Mouse (Mus musculus): ENCODE measurements around the gene Dlat.
A peak's percentile ranks its signal among the peaks of the same experiment; 100 is the strongest.
"Not testable (repeated sequence)": the region's sequence is repeated elsewhere in the genome, so short reads cannot be mapped to it uniquely, and the experiment has no call there.

Gene Dlat

DNA sequence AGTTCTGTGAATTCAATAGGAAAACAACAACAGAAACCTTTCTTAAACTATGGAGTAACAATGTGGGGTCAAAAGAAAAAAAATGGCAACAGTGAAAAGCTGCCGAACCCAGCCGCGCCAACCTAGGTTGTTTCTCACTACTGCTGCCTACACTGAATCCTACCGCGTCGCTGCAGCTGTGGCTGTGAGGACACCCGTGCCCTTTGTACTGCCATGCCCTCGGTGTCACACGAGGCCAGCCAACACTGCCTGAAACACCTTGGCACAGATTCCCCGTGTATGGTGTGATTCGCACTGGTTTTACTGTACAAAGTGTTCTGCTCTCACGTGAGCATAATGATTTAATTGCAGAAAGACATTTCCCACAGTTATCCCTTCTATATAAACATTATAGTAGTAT, 851 bp upstream of the Dlat start:
- peak; percentile 18 for DNase-seq (ENCODE audit: low spot score)

DNA sequence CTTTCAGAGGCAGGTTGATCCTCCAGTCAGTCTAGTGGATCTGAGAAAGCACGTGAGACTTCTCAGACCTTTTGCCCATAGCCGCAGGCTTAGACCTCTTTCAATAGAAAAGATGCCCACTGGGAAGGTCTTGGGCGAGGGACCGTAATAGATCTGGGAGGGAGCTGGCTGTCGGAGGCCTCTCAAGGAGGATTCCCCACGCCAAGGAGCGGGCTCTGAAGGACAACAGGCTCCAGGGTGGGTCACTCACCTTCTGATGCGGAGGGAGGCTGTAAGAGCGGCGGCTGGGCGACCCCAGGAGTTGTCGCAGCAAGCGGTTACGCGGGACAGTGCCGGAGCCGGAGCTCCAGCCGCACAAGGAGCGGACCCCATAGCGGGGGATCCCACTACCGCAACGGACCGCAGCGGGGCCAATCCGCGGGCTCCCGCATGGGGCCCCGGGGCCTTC, 615 bp downstream of the Dlat start:
- DNase-seq (ENCODE audit: low spot score) = no peak

DNA sequence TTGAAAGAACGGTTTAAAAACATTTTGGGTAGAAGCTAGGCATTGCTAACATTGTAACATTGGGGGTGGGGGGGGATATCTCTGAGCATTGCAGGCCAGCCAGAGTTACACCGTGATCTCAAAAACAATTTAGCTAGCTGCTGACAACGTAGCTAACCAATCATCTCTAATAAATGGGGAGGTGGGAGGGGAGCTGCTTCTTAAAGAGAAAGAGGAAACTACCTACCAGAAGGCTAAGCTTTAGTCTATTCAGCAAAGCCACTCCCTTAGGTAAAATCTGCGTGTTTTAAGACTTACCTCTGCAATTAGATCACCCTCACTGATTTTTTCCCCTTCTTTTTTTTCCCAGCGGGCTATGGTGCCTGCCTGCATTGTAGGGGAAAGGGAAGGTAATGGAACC, 1.2 kb downstream of the Dlat start:
- no peak for DNase-seq (ENCODE audit: low spot score)

- DNase-seq (ENCODE audit: low spot score) = no peak
Measured at GRCm38 (mm10) chr9:50650503-50650902, 9.1 kb downstream of the Dlat start.

DNA sequence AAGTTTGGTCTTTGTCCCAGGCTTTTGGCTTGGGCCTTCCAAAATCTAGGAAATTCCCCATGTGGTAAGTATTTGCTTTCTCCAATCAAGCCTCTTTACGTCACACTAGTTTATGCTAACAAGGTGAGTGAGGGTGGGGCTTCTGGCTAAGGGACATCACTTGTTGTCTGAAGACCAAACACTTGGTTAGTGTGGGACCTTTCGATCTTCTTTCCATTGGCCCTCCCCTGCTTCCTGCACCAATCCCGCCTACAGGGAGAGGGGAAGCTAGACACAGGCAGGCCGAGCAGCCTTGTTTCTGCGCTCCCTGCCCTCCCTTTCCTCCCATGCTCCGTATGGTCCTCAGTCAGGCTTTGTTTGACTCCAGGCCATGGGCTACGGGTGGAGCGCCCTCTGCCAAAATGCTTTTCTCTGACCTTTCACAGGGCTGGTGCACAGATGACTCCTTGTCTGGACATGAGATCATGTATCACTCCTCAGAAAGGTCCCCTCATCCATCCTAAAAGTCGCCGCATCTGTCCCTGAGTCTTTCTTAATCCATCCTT, 12.7 kb downstream of the Dlat start:
- DNase-seq (ENCODE audit: low spot score) = no peak

DNA sequence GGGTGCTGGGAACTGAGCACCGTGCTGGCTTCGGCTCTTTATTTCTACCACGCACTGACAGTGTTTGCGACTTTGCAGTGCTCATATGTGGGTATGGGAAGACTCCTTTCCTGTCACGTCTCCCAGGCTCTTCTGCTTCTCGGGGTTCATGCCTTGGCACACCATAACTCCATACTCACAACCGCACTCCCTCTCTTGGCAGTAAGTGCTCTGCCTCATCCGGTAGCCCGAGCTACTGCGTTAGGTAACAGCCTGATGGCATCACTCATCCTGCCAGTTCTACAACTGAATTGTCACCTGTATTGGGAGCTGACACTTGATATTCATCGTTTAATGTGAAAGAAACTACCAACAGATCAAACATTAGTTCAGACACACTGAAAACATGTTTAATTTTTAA, 25.3 kb downstream of the Dlat start:
- no peak for DNase-seq (ENCODE audit: low spot score)

DNA sequence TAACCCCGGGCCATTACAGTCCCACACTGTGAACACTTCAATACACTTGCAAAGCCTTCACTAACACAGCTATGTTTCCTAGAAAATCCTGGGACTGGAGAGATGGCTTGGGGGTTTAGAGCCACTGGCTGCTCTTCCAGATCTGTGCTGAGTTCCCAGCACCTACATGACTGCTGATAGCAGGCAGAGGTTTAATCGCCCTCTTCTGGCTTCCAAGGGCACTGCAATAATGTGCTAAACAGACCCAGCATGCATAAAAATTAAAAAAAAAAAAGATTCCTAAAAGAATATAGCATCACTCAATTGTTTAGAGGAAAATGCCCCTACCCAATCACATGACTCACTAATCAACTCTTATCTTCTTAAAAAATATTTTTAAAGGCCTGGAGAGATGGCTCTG, 26.5 kb downstream of the Dlat start:
- no peak for DNase-seq (ENCODE audit: low spot score)

GRCm38 (mm10) chr9:50632016-50632688, 27.4 kb downstream of the Dlat start:
- no peak for DNase-seq (ENCODE audit: low spot score)

- not testable (repeated sequence) for DNase-seq (ENCODE audit: low spot score)
Measured at GRCm38 (mm10) chr9:50630903-50631302, 28.7 kb downstream of the Dlat start.

- no peak for DNase-seq (ENCODE audit: low spot score)
Measured at GRCm38 (mm10) chr9:50617794-50618330, 41.7 kb downstream of the Dlat start.

DNA sequence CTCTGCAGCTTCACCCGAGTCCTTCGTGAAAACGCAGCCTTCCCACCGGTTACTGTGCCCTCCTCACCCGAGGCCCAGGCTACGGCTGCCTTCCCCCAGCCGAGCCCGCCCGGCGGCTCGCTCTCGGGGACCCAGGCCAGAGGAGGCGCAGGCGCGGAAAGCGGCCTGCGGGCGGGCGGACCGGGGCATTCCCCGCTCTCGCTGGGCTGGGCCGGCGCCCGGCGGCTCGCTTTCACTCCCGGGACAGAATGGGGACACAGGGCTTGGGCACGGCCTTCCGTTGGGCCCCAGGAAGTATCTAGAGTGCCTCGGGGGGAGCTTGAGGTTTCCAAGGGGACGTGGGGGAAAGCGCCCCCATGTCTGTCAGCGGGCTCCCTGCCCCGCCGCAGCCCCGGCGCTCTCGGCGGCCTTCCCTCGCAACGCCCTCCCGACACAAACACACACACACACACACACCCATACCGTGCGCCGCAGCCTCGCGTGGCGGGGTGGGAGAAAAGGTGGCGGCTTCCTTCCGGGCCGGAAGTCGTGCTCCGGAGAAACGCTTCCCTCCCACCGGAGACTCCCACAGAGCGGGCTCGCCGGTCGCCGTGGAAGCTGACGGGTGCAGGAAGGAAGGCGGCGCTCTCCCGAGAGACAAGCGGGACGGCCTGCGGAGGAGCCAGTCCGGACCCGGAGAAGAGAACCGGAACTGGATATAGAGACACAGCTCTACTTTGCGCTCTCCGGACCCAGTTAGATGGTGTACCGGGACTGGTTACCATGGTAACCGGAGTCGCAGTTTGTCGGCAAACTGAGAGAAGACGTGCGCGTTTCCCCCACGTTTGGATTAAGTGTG, 42.6 kb downstream of the Dlat start, which contains the start of the genes Pih1d2 and Nkapd1:
TSS of gene Pih1d2 (plus strand) at position 556 of the 838 bp plus-strand sequence.
TSS of gene Nkapd1 (minus strand) at position 699 of the 838 bp plus-strand sequence.
- peak; percentile 91 for DNase-seq (ENCODE audit: low spot score)

DNA sequence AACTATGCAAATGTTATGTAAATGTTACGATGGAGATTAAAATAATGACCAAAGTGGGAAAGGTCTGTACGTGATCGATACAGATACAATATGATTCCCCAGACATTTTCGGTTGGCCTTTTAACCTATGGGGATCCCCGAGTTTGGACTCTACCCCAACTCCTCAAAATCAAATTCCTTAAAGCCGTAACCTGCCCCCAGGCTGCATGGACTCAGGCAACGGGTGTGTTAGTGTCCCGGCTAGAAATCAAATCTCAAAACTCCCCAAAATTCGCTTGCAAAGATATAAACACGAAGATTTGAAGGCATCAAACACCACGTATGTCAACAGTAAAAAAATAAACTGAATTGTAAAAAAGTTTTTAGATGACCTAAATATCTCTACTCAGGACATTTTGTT, 43.4 kb downstream of the Dlat start:
- DNase-seq (ENCODE audit: low spot score) = no peak

GRCm38 (mm10) chr9:50612115-50612514, 47.5 kb downstream of the Dlat start:
- no peak for DNase-seq (ENCODE audit: low spot score)

- DNase-seq (ENCODE audit: low spot score) = no peak
Measured at GRCm38 (mm10) chr9:50604338-50604737, 55.2 kb downstream of the Dlat start.

- DNase-seq (ENCODE audit: low spot score) = no peak
Measured at GRCm38 (mm10) chr9:50603998-50604324, 55.6 kb downstream of the Dlat start.

DNA sequence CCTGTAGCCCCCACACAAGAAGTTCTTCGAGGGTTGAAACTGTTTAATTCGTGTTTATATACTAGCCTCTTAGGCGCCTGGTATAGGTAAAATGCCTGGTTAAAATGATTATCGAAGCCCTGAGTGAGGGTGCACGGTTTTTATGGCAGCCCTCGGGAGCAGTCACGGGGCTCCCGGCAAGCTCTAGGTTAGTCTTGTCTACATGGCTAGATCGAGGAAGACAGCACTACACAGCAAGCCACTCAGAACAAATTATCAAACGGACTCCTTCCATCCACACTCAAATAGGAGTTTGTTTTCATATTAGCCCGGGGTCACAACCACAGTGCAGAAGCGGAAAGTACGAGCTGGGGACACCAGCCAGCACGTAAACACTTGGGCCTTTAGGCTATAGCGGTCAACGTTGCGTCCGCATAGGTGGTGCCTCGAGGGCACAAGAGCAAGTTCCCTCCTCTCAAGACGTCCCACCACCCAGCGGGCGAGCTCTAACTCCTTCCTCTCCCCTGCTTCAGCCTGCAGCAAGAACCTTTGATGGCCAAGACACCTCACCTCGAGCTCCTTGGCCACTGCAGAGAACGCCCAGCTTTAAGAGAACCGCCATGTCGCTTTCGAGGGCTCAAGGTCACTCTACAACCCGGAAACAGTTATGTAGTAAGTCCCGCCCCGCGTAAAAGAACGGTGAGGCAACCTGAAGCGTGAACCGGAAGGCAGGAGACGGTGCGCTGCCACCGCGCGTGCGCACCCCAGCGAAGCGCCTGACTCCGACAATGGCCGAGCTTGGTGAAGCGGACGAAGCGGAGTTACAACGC, 56.2 kb downstream of the Dlat start, which contains the start of the genes Sdhd and Timm8b:
TSS of gene Sdhd (minus strand) at position 624 of the 809 bp plus-strand sequence.
TSS of gene Timm8b (plus strand) at position 722 of the 809 bp plus-strand sequence.
- DNase-seq (ENCODE audit: low spot score) = peak; percentile 96

DNA sequence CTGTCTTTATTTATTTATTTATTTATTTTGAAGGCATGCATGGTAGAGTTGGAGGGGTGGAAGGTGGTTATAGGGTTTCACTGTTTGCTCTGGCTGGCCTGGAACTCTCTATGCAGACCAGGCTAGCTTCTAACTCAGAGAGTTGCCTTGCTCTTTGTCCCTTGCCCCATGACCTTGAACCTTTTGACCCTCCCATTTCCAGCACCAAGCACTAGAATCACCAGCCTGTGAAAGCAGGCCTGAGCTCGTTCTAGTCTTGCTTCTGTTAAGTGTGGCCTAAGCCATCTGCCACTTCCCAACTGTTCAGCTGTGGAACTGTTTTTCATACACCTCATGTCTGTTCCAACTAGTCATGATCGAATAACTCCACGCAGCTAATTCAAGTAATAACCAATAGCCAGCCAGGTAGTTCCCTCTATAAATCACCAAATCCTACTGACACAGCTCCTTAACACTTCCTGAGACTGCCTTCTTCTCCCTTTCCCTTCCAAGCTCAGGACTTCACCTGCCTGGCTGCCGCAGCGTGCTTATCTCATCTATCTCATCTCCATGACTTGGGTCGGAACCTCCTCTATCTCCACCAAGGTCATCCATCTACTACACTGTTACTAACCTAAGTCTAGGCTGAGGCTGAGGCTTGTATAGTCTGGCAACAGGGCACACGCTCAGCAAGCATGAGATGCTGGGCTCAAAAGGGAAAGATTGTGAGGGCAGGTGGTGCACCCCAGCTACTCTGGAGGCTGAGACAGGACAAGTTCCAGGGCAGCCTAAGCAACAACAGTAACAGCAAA, 57.3 kb downstream of the Dlat start:
- DNase-seq (ENCODE audit: low spot score) = no peak

GRCm38 (mm10) chr9:50601536-50601935, 58.0 kb downstream of the Dlat start:
- no peak for DNase-seq (ENCODE audit: low spot score)

- DNase-seq (ENCODE audit: low spot score) = no peak
Measured at GRCm38 (mm10) chr9:50596973-50597372, 62.6 kb downstream of the Dlat start.

DNA sequence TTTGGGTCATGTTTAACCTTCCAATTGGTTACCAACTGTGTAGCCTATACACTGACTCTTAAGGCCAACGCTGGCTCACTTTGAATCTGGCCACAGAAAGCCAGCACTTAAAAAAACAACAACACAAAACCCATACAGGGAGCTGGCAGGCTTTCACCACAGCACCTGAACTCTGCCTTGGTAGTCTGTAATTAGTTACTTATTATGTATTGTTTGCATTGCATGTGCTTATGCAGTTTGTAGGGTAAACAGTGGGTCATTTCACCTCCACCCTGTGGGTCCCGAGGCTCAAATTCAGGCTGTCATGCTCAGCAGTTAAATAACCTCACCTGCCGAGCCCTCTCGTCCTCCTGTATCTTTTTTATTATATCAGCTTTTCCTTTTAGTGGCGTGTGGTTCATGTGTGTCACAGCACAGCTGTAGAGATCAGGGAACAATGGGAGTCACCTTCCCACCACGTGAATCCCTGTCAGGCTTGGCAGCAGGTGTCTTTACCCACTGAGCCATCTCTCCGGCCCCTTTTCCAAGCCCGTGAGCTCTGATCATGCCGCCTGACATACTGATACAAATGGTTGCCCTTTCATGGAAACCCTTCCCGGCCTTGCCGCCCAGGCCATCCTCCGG, 64.7 kb downstream of the Dlat start:
- DNase-seq (ENCODE audit: low spot score) = no peak
